ENCODE assay signal across 35 mouse cellular contexts in the genomic region with DNA sequence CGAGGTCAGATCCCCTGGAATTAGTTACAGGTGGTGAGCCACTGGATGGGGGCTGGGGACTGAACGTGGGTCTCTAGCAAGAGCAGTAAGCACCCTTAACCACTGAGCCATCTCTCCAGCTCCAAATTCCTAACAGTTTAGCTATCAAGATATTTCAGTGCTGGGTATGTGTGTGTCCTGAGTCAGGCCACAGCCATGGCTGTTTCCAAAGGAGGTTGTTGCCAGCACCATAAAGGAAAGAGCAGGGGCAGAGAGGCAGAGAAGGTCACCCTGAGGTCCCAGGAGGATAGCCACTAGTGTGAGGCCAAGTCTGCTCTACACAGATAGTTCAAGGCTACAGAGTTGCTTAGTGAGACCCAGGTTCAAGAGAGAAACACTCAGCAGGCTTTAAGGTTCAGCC. TPM values are rescaled to one million over a fixed set of nuclear protein-coding genes. Genes with fewer than 3 reads are reported as not detected.
A peak's percentile ranks its signal among the peaks of the same experiment; 100 is the strongest.
DNase-seq lines count a peak whose midpoint lies in the region; ATAC-seq lines count a peak whose summit lies in the region.
"Had no signal": no experiment of that assay in that cellular context is flagged by ENCODE, and none has a peak within 500 bp of the region (broad histone marks: within the 10 kb centered on the region; RNA-seq: fewer than 3 reads in every experiment).

No protein-coding gene starts in this region.

- H3K9me3 ChIP-seq in intestine, embryonic 16.5 days (ENCODE audit: control insufficient read depth, low read length), result no peaks in the 10 kb centered on the region
- H3K9me3 ChIP-seq in forebrain, embryonic 10.5 days, result no peaks in the 10 kb centered on the region
- H3K9me3 ChIP-seq: embryonic facial prominence, embryonic 12.5 days; embryonic facial prominence, embryonic 15.5 days; forebrain, embryonic 12.5 days; forebrain, embryonic 15.5 days; G1E; heart, embryonic 10.5 days; heart, embryonic 13.5 days had no signal

- ATAC-seq in intestine, embryonic 16.5 days, result no peak
- ATAC-seq: activated CD4-positive, CD25-positive, alpha-beta regulatory T cell, adult 4 months; forebrain, embryonic 15.5 days; hindbrain, postnatal 0 days; inflammation-experienced regulatory T-cells, adult 6 months; intestine, postnatal 0 days had no signal

- DNase-seq in adrenal gland, postnatal 14 days, result peak; percentile 37
- DNase-seq in adrenal gland, adult 8-10 months, result no peak
- DNase-seq in 3134 (ENCODE audit: extremely low read depth, insufficient read length, low spot score) (peak; percentile 59), 3T3-L1 (ENCODE audit: low read depth, low spot score) (peak; percentile 82)
- no peak for DNase-seq in left cerebral cortex, postnatal 14 days (ENCODE audit: low spot score in 2 of 2)
- DNase-seq in forebrain, embryonic 10.5 days (ENCODE audit: extremely low spot score, low spot score), result no peak
- DNase-seq: B cell, adult 2 months; cerebellum, adult 18-20 months; cerebellum, adult 9-10 months; cerebellum, postnatal 14 days; gastrocnemius, postnatal 36 days; heart, adult 2 months; heart, postnatal 14 days; heart, postnatal 4 days; kidney, adult 2 months had no signal

- WGBS in intestine, embryonic 16.5 days, result 82% methylated on average over 2 of the region's 2 CpGs
- WGBS in forebrain, embryonic 10.5 days, result 71% methylated on average over 2 of the region's 2 CpGs

- no peak overlapping the region for H3K9ac ChIP-seq in intestine, embryonic 16.5 days (ENCODE audit: low read depth, low read length)
- H3K9ac ChIP-seq: embryonic facial prominence, embryonic 12.5 days; embryonic facial prominence, embryonic 15.5 days; forebrain, embryonic 12.5 days; forebrain, embryonic 15.5 days; heart, embryonic 13.5 days; hindbrain, embryonic 14.5 days had no signal

- no peaks in the 10 kb centered on the region for H3K27me3 ChIP-seq in intestine, embryonic 16.5 days (replicated peaks; ENCODE audit: control insufficient read depth, insufficient read depth, low read length)
- H3K27me3 ChIP-seq in forebrain, embryonic 10.5 days (ENCODE audit: poor library complexity, severe bottlenecking), result no peaks in the 10 kb centered on the region
- H3K27me3 ChIP-seq: CH12.LX; embryonic facial prominence, embryonic 12.5 days; embryonic facial prominence, embryonic 15.5 days; forebrain, embryonic 12.5 days; forebrain, embryonic 15.5 days; heart, embryonic 13.5 days had no signal

- peak overlapping the region; percentile 74 for H3K27ac ChIP-seq in brown adipose tissue, adult 24 weeks (replicated peaks; ENCODE audit: low read depth, low read length)
- no peak overlapping the region for H3K27ac ChIP-seq in intestine, embryonic 16.5 days (ENCODE audit: low read length)
- no peak overlapping the region for H3K27ac ChIP-seq in forebrain, embryonic 10.5 days
- H3K27ac ChIP-seq: embryonic facial prominence, embryonic 12.5 days; embryonic facial prominence, embryonic 15.5 days; forebrain, embryonic 12.5 days; forebrain, embryonic 15.5 days; heart, adult 2 months; heart, embryonic 10.5 days; heart, embryonic 13.5 days; hindbrain, embryonic 14.5 days; hindbrain, postnatal 0 days had no signal

- intact Hi-C loops in left cerebral cortex, postnatal 14 days (cut with DNase I), result no loop called here

- 0 out of 2 replicates have a peak, but pooled peaks cover 4% of the 10 kb centered on the region for H3K36me3 ChIP-seq in intestine, embryonic 16.5 days (ENCODE audit: control insufficient read depth, insufficient read depth, low read length)
- peaks cover 65% of the 10 kb centered on the region for H3K36me3 ChIP-seq in forebrain, embryonic 10.5 days (replicated peaks)

- no peak overlapping the region for H3K4me2 ChIP-seq in intestine, embryonic 16.5 days (ENCODE audit: low read depth, low read length)
- H3K4me2 ChIP-seq: embryonic facial prominence, embryonic 12.5 days; embryonic facial prominence, embryonic 15.5 days; forebrain, embryonic 12.5 days; forebrain, embryonic 15.5 days; heart, embryonic 13.5 days; hindbrain, embryonic 14.5 days had no signal

- peaks cover 6% of the 10 kb centered on the region; the same call in 1 of the 2 replicates for H3K4me1 ChIP-seq in brown adipose tissue, adult 24 weeks (ENCODE audit: control insufficient read depth, insufficient read depth, insufficient read length, low read length)
- H3K4me1 ChIP-seq in intestine, embryonic 16.5 days (ENCODE audit: control insufficient read depth, insufficient read depth, low read length), result no peaks in the 10 kb centered on the region; the same call in 1 of the 2 replicates
- 0 out of 2 replicates have a peak, but pooled peaks cover 2% of the 10 kb centered on the region for H3K4me1 ChIP-seq in forebrain, embryonic 10.5 days
- H3K4me1 ChIP-seq: embryonic facial prominence, embryonic 12.5 days; embryonic facial prominence, embryonic 15.5 days; forebrain, embryonic 15.5 days had no signal

- H3K4me3 ChIP-seq in brown adipose tissue, adult 24 weeks (ENCODE audit: insufficient read depth, low read depth, low read length), result no peak overlapping the region
- no peak overlapping the region for H3K4me3 ChIP-seq in intestine, embryonic 16.5 days (ENCODE audit: low read length)
- no peak overlapping the region for H3K4me3 ChIP-seq in forebrain, embryonic 10.5 days
- H3K4me3 ChIP-seq: embryonic facial prominence, embryonic 12.5 days; embryonic facial prominence, embryonic 15.5 days; forebrain, embryonic 12.5 days; forebrain, embryonic 15.5 days; heart, adult 2 months; heart, embryonic 10.5 days; heart, embryonic 13.5 days had no signal

RNA-seq across cellular contexts. Expression of a gene that starts 2.3 kb away (rescaled TPM):
- not detected in 2 replicates for total RNA-seq in adrenal gland, postnatal 14 days (2021)
- not detected for total RNA-seq in adrenal gland, adult 8-10 months (2022)
- polyA plus RNA-seq in brown adipose tissue, adult 24 weeks (2012; ENCODE audit: insufficient read depth, insufficient read length, missing spikeins), result not detected in 2 replicates
- 0.99 and 1.0 TPM in 2 replicates for polyA plus RNA-seq in intestine, embryonic 16.5 days (2015; fragmentation: Nextera tagmentation; extraction: Ambion mirVana)
- total RNA-seq in left cerebral cortex, postnatal 14 days (2021), result not detected
- polyA plus RNA-seq in forebrain, embryonic 10.5 days (2016; fragmentation: Nextera tagmentation; extraction: Ambion mirVana), result 1.6 and 2.6 TPM in 2 replicates
- total RNA-seq: gastrocnemius, adult 8-10 months; gastrocnemius, postnatal 36 days; granulocyte monocyte progenitor cell, adult 5-6 weeks; heart, adult 2 months; heart, postnatal 14 days; heart, postnatal 4 days; hindbrain, postnatal 0 days had no signal
- polyA plus RNA-seq: brain, embryonic 14.5 days; G1E; heart, adult 2 months; kidney, adult 2 months had no signal

RNA-seq across cellular contexts. Expression of a gene that starts 11.7 kb away (rescaled TPM):
- 0.94 TPM in 1 of 2 replicates, not detected in the other for total RNA-seq in adrenal gland, postnatal 14 days (2021)
- under 1 TPM in 1 of 4 experiments, not detected in 3; 0.38 TPM for total RNA-seq in adrenal gland, adult 8-10 months (2022)
- not detected in 2 replicates for polyA plus RNA-seq in brown adipose tissue, adult 24 weeks (2012; ENCODE audit: insufficient read depth, insufficient read length, missing spikeins)
- polyA plus RNA-seq in intestine, embryonic 16.5 days (2015; fragmentation: Nextera tagmentation; extraction: Ambion mirVana), result 0.20 TPM in 1 of 2 replicates, not detected in the other
- not detected for total RNA-seq in left cerebral cortex, postnatal 14 days (2021)
- 0.50 and 0.55 TPM in 2 replicates for polyA plus RNA-seq in forebrain, embryonic 10.5 days (2016; fragmentation: Nextera tagmentation; extraction: Ambion mirVana)
- total RNA-seq: G1E; heart, adult 2 months; heart, postnatal 14 days; hindbrain, postnatal 0 days had no signal
- polyA plus RNA-seq: G1E; heart, adult 2 months; heart, embryonic 10.5 days; hindbrain, embryonic 11.5 days; intestine, postnatal 0 days; kidney, embryonic 14.5 days had no signal

RNA-seq across cellular contexts. Expression of a gene that starts 20.3 kb away (rescaled TPM):
- 66.2 and 71.8 TPM in 2 replicates for total RNA-seq in adrenal gland, postnatal 14 days (2021)
- 10 to 100 TPM; 77.2 to 92.4 (median 82.4) TPM for total RNA-seq in adrenal gland, adult 8-10 months (2022)
- polyA plus RNA-seq in brown adipose tissue, adult 24 weeks (2012; ENCODE audit: insufficient read depth, insufficient read length, missing spikeins), result 91.4 and 101 TPM in 2 replicates
- 78.1 and 79.4 TPM in 2 replicates for polyA plus RNA-seq in intestine, embryonic 16.5 days (2015; fragmentation: Nextera tagmentation; extraction: Ambion mirVana)
- total RNA-seq in left cerebral cortex, postnatal 14 days (2021), result 10 to 100 TPM; 67.1 to 69.8 TPM
- 84.8 and 85.6 TPM in 2 replicates for polyA plus RNA-seq in forebrain, embryonic 10.5 days (2016; fragmentation: Nextera tagmentation; extraction: Ambion mirVana)

Comparison
In these comparisons a context has a peak if more than half of its experiments do, and no peak if none do; other contexts are left out.
1. DNase-seq: peak in adrenal gland, postnatal 14 days (single experiment), 3134 (single experiment) and 3T3-L1 (single experiment); none in adrenal gland, adult 8-10 months (single experiment), left cerebral cortex, postnatal 14 days (0 of 2) and forebrain, embryonic 10.5 days (single experiment).